Mouse (Mus musculus) midbrain, embryonic 16.5 days (tissue): ENCODE measurements around the gene Dnmt3a. TPM values are rescaled to one million over a fixed set of nuclear protein-coding genes. Genes with fewer than 3 reads are reported as not detected.

Experiments used
- ATAC-seq: fragments of 200-750 bp; cut with Nextera tagmentation; 2 replicates; pipeline ENCODE4 v1.8.0; 2017; ENCODE audit warnings: moderate TSS enrichment
- H3K27ac ChIP-seq: fragments of 300-500 bp; sonication (generic); 2 replicates; pipeline ENCODE4 v1.5.1; 2014; ENCODE audit warnings: mild to moderate bottlenecking, low read length, mixed read lengths
- H3K27me3 ChIP-seq: fragments of 300-500 bp; sonication (generic); 2 replicates; pipeline ENCODE4 v1.6.1; 2014; ENCODE audit warnings: low read depth, low read length, mixed read lengths; ENCODE audit not compliant: control insufficient read depth, insufficient read depth
- H3K36me3 ChIP-seq: fragments of 300-500 bp; sonication (generic); 2 replicates; pipeline ENCODE4 v1.6.1; 2014; ENCODE audit warnings: mild to moderate bottlenecking, low read length, moderate library complexity, mixed read lengths; ENCODE audit not compliant: control insufficient read depth, insufficient read depth
- H3K4me1 ChIP-seq: fragments of 300-500 bp; sonication (generic); 2 replicates; pipeline ENCODE4 v1.6.1; 2014; ENCODE audit warnings: mild to moderate bottlenecking, low read length, mixed read lengths; ENCODE audit not compliant: control insufficient read depth, insufficient read depth
- H3K4me2 ChIP-seq: fragments of 300-500 bp; sonication (generic); 2 replicates; pipeline ENCODE4 v1.6.1; 2014; ENCODE audit warnings: mild to moderate bottlenecking, low read length, mixed read lengths
- H3K4me3 ChIP-seq: fragments of 300-500 bp; sonication (generic); 2 replicates; pipeline ENCODE4 v1.5.1; 2014; ENCODE audit warnings: low read depth, mild to moderate bottlenecking, low read length, moderate library complexity, mixed read lengths
- H3K9ac ChIP-seq: fragments of 300-500 bp; sonication (generic); 2 replicates; pipeline ENCODE4 v1.6.1; 2014; ENCODE audit warnings: low read depth, low read length, mixed read lengths
- H3K9me3 ChIP-seq: fragments of 300-500 bp; sonication (generic); replicated peaks from 2 replicates; pipeline ENCODE4 v1.6.1; 2014; ENCODE audit warnings: mild to moderate bottlenecking, low read length, mixed read lengths; ENCODE audit not compliant: control insufficient read depth, poor library complexity, severe bottlenecking
- WGBS: fragments of 180-500 bp; shearing (Covaris S2); extraction: QIAGEN DNeasy Blood & Tissue Kit; methylation state at CpG from one replicate; pipeline ENCODE4 v1.1.7; 2014; 5-methylcytosine and 5-hydroxymethylcytosine counted together
- polyA plus RNA-seq: library from polyadenylated mRNA; unstranded; fragments of >200 nt; fragmentation: Nextera tagmentation; extraction: Ambion mirVana; gene quantifications from 2 replicates; pipeline ENCODE4 v1.2.1, GENCODE M21; 2015

Dnmt3a gene
- polyA plus RNA-seq, 1 experiment from 2014 or later = 112 TPM

DNA sequence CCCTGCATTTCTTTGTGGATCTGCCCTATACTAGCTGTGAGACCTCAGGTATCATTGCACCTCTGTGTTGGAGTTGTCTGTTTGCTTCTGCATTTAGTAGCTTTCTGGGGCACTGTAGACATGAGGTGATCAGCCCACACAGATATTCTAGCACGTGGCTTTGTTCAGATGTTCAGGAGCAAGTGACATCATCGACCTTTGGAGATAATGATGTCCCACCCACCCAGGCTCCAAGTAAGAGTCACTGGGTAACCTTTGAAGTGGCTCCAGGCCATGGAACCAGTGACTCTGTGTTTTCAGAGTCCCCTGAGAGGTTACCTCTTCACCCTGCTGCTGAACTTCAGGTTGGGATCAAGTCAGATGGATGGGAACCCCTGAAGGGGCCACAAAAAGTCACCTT lies 29.8 kb downstream of the Dnmt3a start:
- no peak overlapping the region for H3K4me2 ChIP-seq
- no peak for ATAC-seq
- H3K9ac ChIP-seq = no peak overlapping the region
- no peak overlapping the region for H3K27ac ChIP-seq
- H3K36me3 ChIP-seq = peaks cover 14% of the 10 kb centered on the region
- WGBS = 63% methylated on average over 2 of the region's 2 CpGs
- H3K4me3 ChIP-seq = no peak overlapping the region
- H3K27me3 ChIP-seq = no peaks in the 10 kb centered on the region
- H3K9me3 ChIP-seq = no peaks in the 10 kb centered on the region
- H3K4me1 ChIP-seq = peaks cover 20% of the 10 kb centered on the region

GRCm38 (mm10) chr12:3837081-3837832 lies 31.4 kb downstream of the Dnmt3a start:
- ATAC-seq = no peak
- Histone ChIP-seq H3K9me3 (no peaks in the 10 kb centered on the region), H3K36me3 (peaks cover 22% of the 10 kb centered on the region), H3K27ac (no peak overlapping the region), H3K4me2 (no peak overlapping the region), H3K4me3 (no peak overlapping the region), H3K9ac (no peak overlapping the region), H3K4me1 (peaks cover 23% of the 10 kb centered on the region), H3K27me3 (no peaks in the 10 kb centered on the region)
- 69% methylated on average over 9 of the region's 9 CpGs for WGBS

GRCm38 (mm10) chr12:3838009-3838408 lies 32.2 kb downstream of the Dnmt3a start:
- WGBS = 87% methylated on average over 4 of the region's 4 CpGs
- Histone ChIP-seq H3K4me3 (no peak overlapping the region), H3K27ac (no peak overlapping the region), H3K27me3 (no peaks in the 10 kb centered on the region), H3K4me1 (peaks cover 26% of the 10 kb centered on the region), H3K9me3 (no peaks in the 10 kb centered on the region), H3K4me2 (no peak overlapping the region), H3K9ac (no peak overlapping the region), H3K36me3 (peaks cover 22% of the 10 kb centered on the region)
- no peak for ATAC-seq

- no peak for ATAC-seq
- Histone ChIP-seq H3K36me3 (peaks cover 24% of the 10 kb centered on the region), H3K4me2 (no peak overlapping the region), H3K9ac (no peak overlapping the region), H3K27me3 (no peaks in the 10 kb centered on the region), H3K4me3 (no peak overlapping the region), H3K27ac (no peak overlapping the region), H3K4me1 (peaks cover 24% of the 10 kb centered on the region), H3K9me3 (no peaks in the 10 kb centered on the region)
- WGBS = 91% methylated on average over 1 of the region's 1 CpGs
Measured at GRCm38 (mm10) chr12:3839662-3840061, 33.9 kb downstream of the Dnmt3a start.

DNA sequence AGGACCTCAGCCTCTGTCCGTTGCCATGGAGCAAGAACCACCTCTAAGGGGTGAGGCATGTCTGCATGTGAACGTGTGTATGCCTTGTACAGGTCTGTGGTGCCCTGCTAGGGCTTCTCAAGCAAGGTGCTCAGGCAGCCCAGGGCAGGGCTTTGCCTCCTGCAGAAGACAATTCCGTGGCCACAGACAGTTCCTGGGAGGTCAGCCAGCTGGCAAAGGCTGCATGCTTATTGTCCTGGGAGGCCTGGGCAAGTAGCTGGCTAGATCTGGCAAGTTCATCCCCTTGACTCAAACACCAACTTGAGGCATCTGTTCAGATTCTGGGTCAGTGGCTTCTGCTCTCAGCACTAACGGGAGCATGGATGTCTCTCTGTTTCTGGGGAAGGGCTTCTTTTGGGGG lies 35.3 kb downstream of the Dnmt3a start:
- Histone ChIP-seq H3K36me3 (peaks cover 24% of the 10 kb centered on the region), H3K9ac (0 out of 2 replicates have a peak overlapping the region, but pooled peaks have one; percentile 20), H3K9me3 (no peaks in the 10 kb centered on the region), H3K4me1 (peaks cover 18% of the 10 kb centered on the region), H3K27me3 (no peaks in the 10 kb centered on the region), H3K4me2 (no peak overlapping the region), H3K27ac (no peak overlapping the region), H3K4me3 (no peak overlapping the region)
- 60% methylated on average over 4 of the region's 4 CpGs for whole genome bisulfite sequencing
- ATAC-seq = no peak

DNA sequence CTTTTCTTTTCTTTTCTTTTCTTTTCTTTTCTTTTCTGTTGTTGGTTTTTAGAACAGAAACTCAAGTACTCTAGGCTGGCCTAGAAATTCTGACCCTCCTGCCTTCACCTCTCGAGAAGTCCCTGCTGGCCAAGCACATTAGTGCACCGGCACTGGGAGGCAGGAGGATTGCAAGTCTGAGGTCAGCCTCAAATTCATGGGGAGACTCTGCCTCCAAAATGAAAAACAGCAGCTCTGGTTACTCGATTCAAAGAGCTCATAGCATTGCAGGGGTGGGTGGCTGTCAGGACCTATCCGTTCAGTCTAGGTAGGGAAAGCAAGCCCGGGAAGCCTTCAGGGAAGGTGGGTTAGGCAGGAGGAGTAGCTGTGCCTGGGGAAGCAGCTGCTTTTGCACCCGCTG lies 37.0 kb downstream of the Dnmt3a start:
- Histone ChIP-seq H3K9me3 (no peaks in the 10 kb centered on the region), H3K4me3 (no peak overlapping the region), H3K36me3 (peaks cover 14% of the 10 kb centered on the region), H3K4me1 (peaks cover 18% of the 10 kb centered on the region), H3K27ac (0 out of 2 replicates have a peak overlapping the region, but pooled peaks have one; percentile 49), H3K9ac (peak overlapping the region; percentile 41; the same call in 1 of the 2 replicates), H3K27me3 (no peaks in the 10 kb centered on the region), H3K4me2 (no peak overlapping the region)
- 39% methylated on average over 6 of the region's 6 CpGs for WGBS
- no peak for ATAC-seq

GRCm38 (mm10) chr12:3843371-3843861 lies 37.6 kb downstream of the Dnmt3a start:
- Histone ChIP-seq H3K9me3 (no peaks in the 10 kb centered on the region), H3K4me3 (no peak overlapping the region), H3K9ac (no peak overlapping the region), H3K27me3 (no peaks in the 10 kb centered on the region), H3K36me3 (peaks cover 14% of the 10 kb centered on the region), H3K27ac (peak overlapping the region; percentile 49; the same call in 1 of the 2 replicates), H3K4me1 (peaks cover 18% of the 10 kb centered on the region), H3K4me2 (no peak overlapping the region)
- WGBS = 10% methylated on average over 7 of the region's 7 CpGs
- peak; percentile 53; the same call in 1 of the 2 replicates for ATAC-seq

- ATAC-seq = no peak
- Histone ChIP-seq H3K9me3 (no peaks in the 10 kb centered on the region), H3K27me3 (no peaks in the 10 kb centered on the region), H3K4me1 (peaks cover 18% of the 10 kb centered on the region), H3K36me3 (peaks cover 14% of the 10 kb centered on the region), H3K4me3 (no peak overlapping the region), H3K4me2 (no peak overlapping the region), H3K9ac (no peak overlapping the region), H3K27ac (no peak overlapping the region; the same call in 1 of the 2 replicates)
- whole genome bisulfite sequencing = 30% methylated on average over 7 of the region's 7 CpGs
Measured at GRCm38 (mm10) chr12:3843918-3844317, 38.1 kb downstream of the Dnmt3a start.

DNA sequence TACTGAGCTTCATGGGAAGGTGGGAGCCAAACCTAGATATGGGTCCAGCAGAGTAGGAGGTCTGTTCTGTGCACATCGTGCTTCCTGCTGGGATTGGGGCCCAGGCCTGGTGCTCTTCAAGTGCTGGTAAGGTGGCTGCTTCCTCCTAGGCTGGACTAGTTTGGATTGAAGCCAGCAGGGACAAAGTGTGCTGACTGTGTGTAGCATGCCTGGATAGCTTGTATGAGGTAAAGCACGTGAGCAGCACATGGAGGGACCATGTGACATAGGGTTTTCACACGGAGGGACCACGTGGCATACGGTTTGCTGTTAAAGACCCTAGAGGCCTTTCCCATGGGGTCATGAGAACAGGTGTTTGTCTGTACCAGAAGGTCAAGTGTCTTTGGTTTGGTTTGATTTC lies 38.5 kb downstream of the Dnmt3a start:
- 87% methylated on average over 5 of the region's 5 CpGs for WGBS

More for the DNA sequence above, 38.5 kb downstream of the Dnmt3a start:
- peaks cover 16% of the 10 kb centered on the region for H3K36me3 ChIP-seq
- peaks cover 18% of the 10 kb centered on the region for H3K4me1 ChIP-seq
- no peak overlapping the region for H3K27ac ChIP-seq
- H3K4me3 ChIP-seq = no peak overlapping the region
- H3K9ac ChIP-seq = no peak overlapping the region
- no peak for ATAC-seq
- no peak overlapping the region for H3K4me2 ChIP-seq
- H3K27me3 ChIP-seq = no peaks in the 10 kb centered on the region
- no peaks in the 10 kb centered on the region for H3K9me3 ChIP-seq
